Mouse (Mus musculus) hindbrain, embryonic 14.5 days (tissue): Measurements from ENCODE around the gene Alcam. TPM values are rescaled to one million over a fixed set of nuclear protein-coding genes. Genes with fewer than 3 reads are reported as not detected.

Experiments used
- ATAC-seq: fragments of 200-750 bp; cut with Nextera tagmentation; 2 replicates; pipeline ENCODE4 v1.8.0; 2017; ENCODE audit warnings: moderate number of reproducible peaks, mild to moderate bottlenecking, moderate TSS enrichment, moderate library complexity; ENCODE audit not compliant: low FRiP score
- DNase-seq: peaks from one replicate; pipeline ENCODE4 v3.0.0-alpha.2; 2015; ENCODE audit warnings: low spot score
- H3K27ac ChIP-seq: fragments of 300-500 bp; sonication (generic); 2 replicates; pipeline ENCODE4 v1.5.1; 2014; ENCODE audit warnings: mild to moderate bottlenecking, moderate library complexity
- H3K27me3 ChIP-seq: fragments of 300-500 bp; sonication (generic); 2 replicates; pipeline ENCODE4 v1.6.1; 2014; ENCODE audit warnings: mild to moderate bottlenecking, low read length, mixed read lengths; ENCODE audit not compliant: control insufficient read depth, insufficient read depth
- H3K36me3 ChIP-seq: fragments of 300-500 bp; sonication (generic); replicated peaks from 2 replicates; pipeline ENCODE4 v1.6.1; 2014; ENCODE audit not compliant: control insufficient read depth, insufficient read depth
- H3K4me1 ChIP-seq: fragments of 300-500 bp; sonication (generic); replicated peaks from 2 replicates; pipeline ENCODE4 v1.6.1; 2014; ENCODE audit warnings: antibody characterized with exemption, low read length, mixed read lengths; ENCODE audit not compliant: control insufficient read depth, insufficient read depth
- H3K4me2 ChIP-seq: fragments of 300-500 bp; sonication (generic); replicated peaks from 2 replicates; pipeline ENCODE4 v1.6.1; 2014; ENCODE audit warnings: mild to moderate bottlenecking, moderate library complexity
- H3K4me3 ChIP-seq: fragments of 300-500 bp; sonication (generic); replicated peaks from 2 replicates; pipeline ENCODE4 v1.5.1; 2014; ENCODE audit warnings: mild to moderate bottlenecking, low read length
- H3K9ac ChIP-seq: fragments of 300-500 bp; sonication (generic); 2 replicates; pipeline ENCODE4 v1.6.1; 2014
- H3K9me3 ChIP-seq: fragments of 300-500 bp; sonication (generic); 2 replicates; pipeline ENCODE4 v1.6.1; 2016; ENCODE audit warnings: low read length; ENCODE audit not compliant: control insufficient read depth
- WGBS: fragments of 180-500 bp; shearing (Covaris S2); extraction: QIAGEN DNeasy Blood & Tissue Kit; methylation state at CpG from one replicate; pipeline ENCODE4 v1.1.7; 2014; 5-methylcytosine and 5-hydroxymethylcytosine counted together
- polyA plus RNA-seq: library from polyadenylated mRNA; unstranded; fragments of >200 nt; fragmentation: Nextera tagmentation; extraction: Ambion mirVana; gene quantifications from 2 replicates; pipeline ENCODE4 v1.2.1, GENCODE M21; 2014

Alcam gene
- polyA plus RNA-seq, 1 experiment from 2014 or later = 63.5 TPM

DNA sequence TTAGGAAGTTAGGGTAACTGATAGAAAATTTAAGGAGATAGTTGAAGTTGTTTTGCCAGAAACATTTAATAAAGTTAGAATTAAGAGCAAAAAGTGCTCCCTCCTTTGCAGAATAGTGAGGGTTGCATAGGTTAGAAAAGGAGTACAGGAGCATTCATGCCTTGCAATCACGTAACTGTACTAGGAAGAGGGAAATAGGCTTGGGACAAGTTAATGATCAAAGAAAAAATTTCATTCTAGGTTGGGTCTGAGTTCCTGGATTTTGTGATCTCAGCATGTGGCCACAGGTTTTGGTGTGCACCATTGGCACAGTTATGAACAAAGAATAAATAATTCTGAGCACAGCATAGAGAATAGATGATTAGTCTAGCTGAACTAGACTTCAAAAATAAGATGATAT lies 192.1 kb downstream of the Alcam start:
- Histone ChIP-seq H3K27ac (no peak overlapping the region), H3K4me3 (no peak overlapping the region), H3K9ac (no peak overlapping the region), H3K4me2 (no peak overlapping the region), H3K36me3 (no peaks in the 10 kb centered on the region), H3K9me3 (no peaks in the 10 kb centered on the region), H3K4me1 (no peaks in the 10 kb centered on the region), H3K27me3 (no peaks in the 10 kb centered on the region)
- ATAC-seq (no peak), DNase-seq (no peak)
- 93% methylated on average over 1 of the region's 1 CpGs for WGBS

DNA sequence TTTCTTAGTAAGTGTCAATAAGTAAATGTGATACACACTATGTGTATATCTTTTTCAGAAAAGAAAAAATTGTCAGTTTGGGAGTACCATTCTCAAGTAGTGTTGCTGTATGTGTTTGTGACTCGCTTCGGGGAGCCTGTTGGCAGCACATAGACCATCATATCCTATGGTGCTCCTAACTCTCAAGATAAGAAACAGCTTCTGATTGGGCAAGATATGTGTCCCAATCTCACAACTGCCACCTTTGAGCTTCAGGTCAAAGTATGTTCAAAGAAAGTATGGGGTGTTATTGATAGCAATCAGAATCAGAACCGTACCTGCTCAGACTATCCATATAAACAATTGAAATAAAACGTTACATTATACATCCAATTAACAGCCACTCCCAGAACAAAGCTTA lies 202.9 kb downstream of the Alcam start:
- Histone ChIP-seq H3K27me3 (no peaks in the 10 kb centered on the region), H3K4me3 (no peak overlapping the region), H3K36me3 (no peaks in the 10 kb centered on the region; the same call in 1 of the 2 replicates), H3K9ac (no peak overlapping the region), H3K4me1 (no peaks in the 10 kb centered on the region), H3K27ac (no peak overlapping the region), H3K4me2 (no peak overlapping the region), H3K9me3 (no peaks in the 10 kb centered on the region)
- no peak for ATAC-seq
- 90% methylated on average over 4 of the region's 4 CpGs for whole genome bisulfite sequencing
- no peak for DNase-seq

DNA sequence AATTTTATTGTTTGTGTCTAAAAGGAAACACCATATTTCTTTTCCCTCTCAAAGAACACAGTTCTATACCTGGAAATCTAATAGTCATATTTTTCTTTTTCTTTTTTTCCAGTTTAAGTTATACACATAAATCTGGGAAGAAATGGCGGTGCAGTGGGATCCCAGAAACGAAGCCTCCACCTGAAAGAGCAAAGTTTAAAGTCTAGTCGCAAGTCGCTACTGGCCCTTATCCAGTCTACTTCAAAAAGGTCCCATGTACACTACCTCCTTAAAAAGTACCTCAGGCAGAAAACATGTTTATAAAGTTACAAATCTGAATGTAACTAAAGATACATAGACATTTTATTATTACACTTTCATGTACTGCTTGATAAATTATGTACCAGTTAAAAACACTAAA lies 203.7 kb downstream of the Alcam start:
- Histone ChIP-seq H3K9ac (no peak overlapping the region), H3K4me2 (no peak overlapping the region), H3K27ac (no peak overlapping the region), H3K9me3 (no peaks in the 10 kb centered on the region), H3K36me3 (no peaks in the 10 kb centered on the region; the same call in 1 of the 2 replicates), H3K4me1 (no peaks in the 10 kb centered on the region), H3K27me3 (no peaks in the 10 kb centered on the region), H3K4me3 (no peak overlapping the region)
- no peak for ATAC-seq
- DNase-seq = no peak
- 95% methylated on average over 4 of the region's 4 CpGs for WGBS

DNA sequence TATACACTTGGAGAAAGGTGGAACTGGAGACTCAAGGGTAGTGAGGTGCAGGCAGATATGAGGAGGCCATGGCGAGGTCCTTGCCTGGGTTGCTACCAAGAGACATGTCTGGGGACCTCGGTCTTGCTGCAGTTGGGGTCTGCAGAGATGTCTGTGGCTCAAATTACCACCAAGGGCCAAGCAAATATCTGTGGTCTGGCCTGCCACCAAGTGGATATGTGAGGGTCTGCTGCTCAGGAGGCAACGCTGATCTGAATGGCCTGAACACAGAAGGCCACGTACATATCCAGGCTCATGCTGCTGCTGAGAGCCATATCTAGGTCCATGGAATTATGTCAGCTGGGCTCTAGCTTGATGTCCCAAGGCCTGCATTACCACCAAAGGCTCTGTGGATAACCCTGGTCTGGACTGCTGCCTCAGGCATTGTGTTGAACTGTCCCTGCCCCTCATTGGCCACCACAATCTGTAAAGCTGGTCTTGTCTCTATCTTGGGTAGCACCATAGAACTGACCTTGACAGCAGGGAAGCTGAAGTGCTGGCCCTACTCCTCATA lies 210.4 kb downstream of the Alcam start:
- Histone ChIP-seq H3K4me3 (no peak overlapping the region), H3K27me3 (no peaks in the 10 kb centered on the region), H3K4me1 (no peaks in the 10 kb centered on the region), H3K27ac (no peak overlapping the region), H3K4me2 (no peak overlapping the region), H3K36me3 (no peaks in the 10 kb centered on the region), H3K9me3 (no peaks in the 10 kb centered on the region), H3K9ac (no peak overlapping the region)
- 88% methylated on average over 4 of the region's 4 CpGs for WGBS
- DNase-seq (no peak), ATAC-seq (peak; percentile 24; the same call in 1 of the 2 replicates)

DNA sequence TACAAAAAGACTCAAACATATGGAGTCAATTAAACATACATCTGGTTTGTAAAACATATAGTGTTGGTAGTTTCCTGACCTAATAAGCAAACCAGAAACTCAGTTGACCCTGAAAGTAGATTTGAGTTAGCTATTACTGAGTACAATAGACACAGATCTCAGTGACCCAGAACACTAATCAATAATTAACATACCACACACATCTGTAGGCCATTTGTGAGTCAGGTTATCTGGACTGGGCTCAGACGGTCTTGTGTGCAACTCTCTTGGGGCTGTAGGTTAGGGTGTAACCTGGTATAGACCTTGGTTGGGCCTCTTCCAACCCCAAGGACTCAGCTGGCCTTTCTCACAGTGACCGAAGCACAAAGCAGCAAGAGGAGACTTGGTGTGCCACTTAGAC lies 211.7 kb downstream of the Alcam start:
- DNase-seq (no peak), ATAC-seq (no peak)
- H3K27ac ChIP-seq = no peak overlapping the region
- WGBS = 85% methylated on average over 2 of the region's 2 CpGs
- H3K4me1 ChIP-seq = no peaks in the 10 kb centered on the region
- no peak overlapping the region for H3K4me3 ChIP-seq
- no peak overlapping the region for H3K4me2 ChIP-seq
- no peak overlapping the region for H3K9ac ChIP-seq
- no peaks in the 10 kb centered on the region for H3K36me3 ChIP-seq
- no peaks in the 10 kb centered on the region for H3K9me3 ChIP-seq
- no peaks in the 10 kb centered on the region for H3K27me3 ChIP-seq

DNA sequence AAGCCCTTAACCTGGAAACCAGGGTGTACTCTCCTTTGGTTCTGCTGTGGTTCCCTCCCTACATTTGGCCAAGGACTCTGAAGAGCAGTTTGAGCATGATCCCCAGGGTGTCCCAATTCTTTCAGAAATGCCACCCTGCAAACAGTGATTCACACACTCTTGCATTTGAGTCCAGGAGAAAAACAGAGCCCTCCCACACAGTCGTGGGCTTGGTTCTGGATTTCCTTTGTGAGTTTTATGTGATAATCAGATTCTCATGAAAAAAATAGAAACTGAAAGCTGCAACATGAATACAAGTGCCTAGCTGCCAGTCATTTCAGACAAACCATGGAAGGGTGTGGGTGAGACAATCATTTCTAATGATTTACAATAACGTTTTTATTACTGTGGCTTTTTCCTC lies 223.9 kb downstream of the Alcam start:
- Histone ChIP-seq H3K27ac (no peak overlapping the region), H3K4me3 (no peak overlapping the region), H3K27me3 (no peaks in the 10 kb centered on the region), H3K4me1 (no peaks in the 10 kb centered on the region), H3K36me3 (no peaks in the 10 kb centered on the region), H3K9ac (no peak overlapping the region), H3K4me2 (no peak overlapping the region), H3K9me3 (no peaks in the 10 kb centered on the region)
- DNase-seq (no peak), ATAC-seq (no peak)
- WGBS = 63% methylated on average over 2 of the region's 2 CpGs

DNA sequence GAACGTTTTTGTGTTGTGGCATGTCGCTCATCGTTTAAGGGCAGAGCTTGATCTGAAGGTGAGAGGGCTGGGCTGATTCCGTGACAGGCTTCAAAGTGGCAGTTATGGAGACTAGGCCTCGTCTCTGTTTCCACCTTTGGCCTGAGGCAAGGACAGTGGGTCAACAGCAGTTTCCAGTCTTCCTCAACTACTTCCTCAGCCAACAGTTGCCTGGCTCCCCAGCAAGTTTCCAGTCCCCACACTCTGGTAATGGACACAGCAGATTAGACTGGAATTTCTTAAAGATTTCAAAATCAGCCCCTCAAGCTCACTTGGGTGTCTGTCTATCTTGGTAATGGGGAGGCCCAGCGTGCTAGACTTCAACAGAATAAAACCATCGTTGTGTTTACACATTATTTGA lies 224.4 kb downstream of the Alcam start:
- Histone ChIP-seq H3K27ac (no peak overlapping the region), H3K4me1 (no peaks in the 10 kb centered on the region), H3K27me3 (no peaks in the 10 kb centered on the region), H3K4me3 (no peak overlapping the region), H3K9me3 (no peaks in the 10 kb centered on the region), H3K36me3 (no peaks in the 10 kb centered on the region), H3K9ac (no peak overlapping the region), H3K4me2 (no peak overlapping the region)
- WGBS = 74% methylated on average over 7 of the region's 7 CpGs
- no peak for ATAC-seq
- DNase-seq = no peak

DNA sequence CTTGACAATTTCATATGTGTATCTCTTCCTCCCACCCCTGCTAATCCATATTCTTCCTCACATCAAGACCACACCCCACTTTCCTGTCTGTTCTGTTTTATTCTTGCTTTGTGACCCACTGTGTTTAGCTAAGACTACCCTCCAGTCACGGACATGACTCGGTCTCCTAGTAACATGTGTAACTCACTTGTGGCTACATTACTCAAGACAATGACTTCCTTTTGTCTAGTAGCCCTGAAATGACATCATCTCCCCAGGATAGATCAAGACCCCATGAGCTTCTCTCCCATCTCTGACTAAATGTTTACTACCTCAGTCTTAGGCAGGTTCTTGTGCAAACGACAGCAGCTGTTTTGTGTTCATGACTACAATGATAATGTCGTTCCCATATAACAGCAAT lies 231.0 kb downstream of the Alcam start:
- 86% methylated on average over 4 of the region's 4 CpGs for WGBS
- Histone ChIP-seq H3K4me2 (no peak overlapping the region), H3K4me1 (no peaks in the 10 kb centered on the region), H3K4me3 (no peak overlapping the region), H3K27ac (no peak overlapping the region), H3K36me3 (no peaks in the 10 kb centered on the region), H3K9ac (no peak overlapping the region), H3K27me3 (no peaks in the 10 kb centered on the region), H3K9me3 (no peaks in the 10 kb centered on the region)
- DNase-seq (no peak), ATAC-seq (no peak)

DNA sequence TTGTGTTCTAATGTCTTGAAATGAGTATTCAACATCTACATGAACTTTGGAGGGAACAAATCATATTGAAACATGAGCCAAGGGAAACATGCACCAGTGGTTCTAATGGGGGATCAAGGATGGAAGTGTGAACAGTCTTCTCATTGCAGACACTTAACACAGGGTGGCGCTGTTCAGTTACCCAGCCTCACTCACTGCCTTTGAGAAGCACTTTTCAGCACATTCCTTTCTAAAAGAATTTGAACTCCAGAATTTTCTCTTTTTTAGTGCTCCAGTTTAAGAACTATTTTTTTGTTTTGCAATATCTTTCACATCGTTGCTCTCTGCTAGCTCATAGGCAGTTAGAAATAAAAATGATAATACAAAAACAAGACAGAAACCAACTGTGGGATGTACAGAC lies 234.8 kb downstream of the Alcam start:
- Histone ChIP-seq H3K36me3 (no peaks in the 10 kb centered on the region), H3K4me3 (no peak overlapping the region), H3K4me2 (no peak overlapping the region), H3K9ac (no peak overlapping the region), H3K27ac (no peak overlapping the region), H3K4me1 (no peaks in the 10 kb centered on the region), H3K9me3 (no peaks in the 10 kb centered on the region), H3K27me3 (no peaks in the 10 kb centered on the region)
- ATAC-seq (no peak), DNase-seq (peak; percentile 31)
- 20% methylated on average over 2 of the region's 2 CpGs for WGBS
